Mouse (Mus musculus): ENCODE data around the gene Ssna1.

The Ssna1 gene

GRCm38 (mm10) chr2:25290101-25290815 is 18.0 kb upstream of the Ssna1 start:
- no peak for DNase-seq (ENCODE audit: low read depth, low spot score)

GRCm38 (mm10) chr2:25289651-25290050 is 17.4 kb upstream of the Ssna1 start, which contains the start of gene Lrrc26:
TSS of gene Lrrc26 (plus strand) at chr2:25289915.
- no peak for DNase-seq (ENCODE audit: low read depth, low spot score)

GRCm38 (mm10) chr2:25288734-25289345 is 16.6 kb upstream of the Ssna1 start:
- DNase-seq (ENCODE audit: low read depth, low spot score): no peak

GRCm38 (mm10) chr2:25287927-25288649 is 15.8 kb upstream of the Ssna1 start, which contains the start of gene Tmem210:
TSS of gene Tmem210 (plus strand) at chr2:25288145.
- DNase-seq (ENCODE audit: low read depth, low spot score): no peak

- DNase-seq (ENCODE audit: low read depth, low spot score): no peak
Measured at GRCm38 (mm10) chr2:25286837-25287636, 14.8 kb upstream of the Ssna1 start.

- no peak for DNase-seq (ENCODE audit: low read depth, low spot score)
Measured at GRCm38 (mm10) chr2:25286314-25286713, 14.1 kb upstream of the Ssna1 start.

- DNase-seq (ENCODE audit: low read depth, low spot score): no peak
Measured at GRCm38 (mm10) chr2:25285551-25285950, 13.3 kb upstream of the Ssna1 start.

- DNase-seq (ENCODE audit: low read depth, low spot score): peak; percentile 76
Measured at GRCm38 (mm10) chr2:25278928-25279882, 7.0 kb upstream of the Ssna1 start.

GRCm38 (mm10) chr2:25273010-25273409 is 772 bp upstream of the Ssna1 start:
- DNase-seq (ENCODE audit: low read depth, low spot score): no peak

GRCm38 (mm10) chr2:25272515-25272914 is 277 bp upstream of the Ssna1 start:
- DNase-seq (ENCODE audit: low read depth, low spot score): no peak

- no peak for DNase-seq (ENCODE audit: low read depth, low spot score)
Measured at GRCm38 (mm10) chr2:25267746-25268309, 4.4 kb downstream of the Ssna1 start.

- DNase-seq (ENCODE audit: low read depth, low spot score): no peak
Measured at GRCm38 (mm10) chr2:25267241-25267640, 5.0 kb downstream of the Ssna1 start.

- no peak for DNase-seq (ENCODE audit: low read depth, low spot score)
Measured at GRCm38 (mm10) chr2:25266720-25267119, 5.5 kb downstream of the Ssna1 start.

GRCm38 (mm10) chr2:25265897-25266656 is 6.2 kb downstream of the Ssna1 start:
- no peak for DNase-seq (ENCODE audit: low read depth, low spot score)

GRCm38 (mm10) chr2:25264851-25265250 is 7.4 kb downstream of the Ssna1 start:
- no peak for DNase-seq (ENCODE audit: low read depth, low spot score)

GRCm38 (mm10) chr2:25264286-25264660 is 8.0 kb downstream of the Ssna1 start:
- no peak for DNase-seq (ENCODE audit: low read depth, low spot score)

- DNase-seq (ENCODE audit: low read depth, low spot score): no peak
Measured at GRCm38 (mm10) chr2:25263623-25264285, 8.5 kb downstream of the Ssna1 start.

- peak; percentile 24 for DNase-seq (ENCODE audit: low read depth, low spot score)
Measured at GRCm38 (mm10) chr2:25262795-25263622, 9.2 kb downstream of the Ssna1 start.
